Comparison of ENCODE assay signal across 24 mouse cellular contexts in genomic region chr5:128745206-128745605, GRCm38 (mm10). TPM values are rescaled to one million over a fixed set of nuclear protein-coding genes. Genes with fewer than 3 reads are reported as not detected.
"Had no signal": no experiment of that assay in that cellular context is flagged by ENCODE, and none has a peak within 500 bp of the region (broad histone marks: within the 10 kb centered on the region; RNA-seq: fewer than 3 reads in every experiment).

No protein-coding gene starts in this region.

- H3K27ac ChIP-seq: liver, embryonic 13.5 days; liver, embryonic 15.5 days; midbrain, embryonic 13.5 days; neural tube, embryonic 13.5 days; neural tube, embryonic 15.5 days had no signal

- DNase-seq: liver, embryonic 13.5 days; liver, postnatal 0 days; lung, embryonic 14.5 days; lung, postnatal 10 days; retina, postnatal 1 day; right cerebral cortex, adult 18-20 months; right cerebral cortex, postnatal 4 days; spleen, adult 18-20 months; thymus, adult 18-20 months; thymus, postnatal 14 days; thymus, postnatal 36 days had no signal

- H3K9me3 ChIP-seq: liver, embryonic 13.5 days; liver, embryonic 15.5 days; midbrain, embryonic 13.5 days; neural tube, embryonic 13.5 days; neural tube, embryonic 15.5 days had no signal

- H3K36me3 ChIP-seq: liver, embryonic 13.5 days; liver, embryonic 15.5 days; midbrain, embryonic 13.5 days; neural tube, embryonic 13.5 days; neural tube, embryonic 15.5 days had no signal

- ATAC-seq: liver, postnatal 0 days; midbrain, embryonic 13.5 days; midbrain, embryonic 16.5 days had no signal

- H3K27me3 ChIP-seq: liver, embryonic 13.5 days; liver, embryonic 15.5 days; midbrain, embryonic 13.5 days; neural tube, embryonic 13.5 days; neural tube, embryonic 15.5 days had no signal

- H3K9ac ChIP-seq: liver, embryonic 13.5 days; liver, embryonic 15.5 days; liver, postnatal 0 days; lung, embryonic 14.5 days; midbrain, embryonic 13.5 days; neural tube, embryonic 13.5 days; neural tube, embryonic 15.5 days had no signal

- H3K4me1 ChIP-seq: liver, embryonic 13.5 days; liver, embryonic 15.5 days had no signal

- H3K4me3 ChIP-seq: liver, embryonic 13.5 days; liver, embryonic 15.5 days; midbrain, embryonic 13.5 days; myocyte; neural tube, embryonic 13.5 days; neural tube, embryonic 15.5 days had no signal

- H3K4me2 ChIP-seq: liver, embryonic 11.5 days; liver, embryonic 13.5 days; liver, embryonic 15.5 days; lung, embryonic 14.5 days; midbrain, embryonic 13.5 days; neural tube, embryonic 13.5 days; neural tube, embryonic 15.5 days had no signal

RNA-seq across cellular contexts. Expression of gene Piwil1, which starts 42.9 kb away (rescaled TPM):
- polyA plus RNA-seq: liver, embryonic 11.5 days; liver, embryonic 13.5 days; liver, embryonic 15.5 days; liver, postnatal 0 days; lung, embryonic 14.5 days; lung, embryonic 16.5 days; myocyte; neural tube, embryonic 11.5 days; small intestine, adult 2 months; stomach, embryonic 14.5 days; stomach, embryonic 16.5 days; thymus, postnatal 0 days had no signal
